Mouse (Mus musculus) liver (tissue): ENCODE data around the gene Tmem235.
"Not testable (repeated sequence)": the region's sequence is repeated elsewhere in the genome, so short reads cannot be mapped to it uniquely, and the experiment has no call there.

Experiments used
- DNase-seq: peaks from one replicate; pipeline ENCODE4 v3.0.0-alpha.2; 2020; ENCODE audit warnings: mixed read lengths

The Tmem235 gene

GRCm38 (mm10) chr11:117833509-117833908 lies 27.0 kb upstream of the Tmem235 start:
- DNase-seq, result not testable (repeated sequence)

- no peak for DNase-seq
These were observed 26.5 kb upstream of the Tmem235 start for GRCm38 (mm10) chr11:117834086-117834485.

GRCm38 (mm10) chr11:117836306-117836705 lies 24.2 kb upstream of the Tmem235 start:
- peak; percentile 80 for DNase-seq

GRCm38 (mm10) chr11:117838572-117838971 lies 22.0 kb upstream of the Tmem235 start:
- DNase-seq, result peak; percentile 90

- DNase-seq, result no peak
These were observed 21.5 kb upstream of the Tmem235 start for GRCm38 (mm10) chr11:117839021-117839420.

GRCm38 (mm10) chr11:117840910-117841309 lies 19.6 kb upstream of the Tmem235 start:
- DNase-seq, result no peak

GRCm38 (mm10) chr11:117843434-117843833 lies 17.1 kb upstream of the Tmem235 start:
- no peak for DNase-seq

- no peak for DNase-seq
These were observed 15.6 kb upstream of the Tmem235 start for GRCm38 (mm10) chr11:117844997-117845396.

GRCm38 (mm10) chr11:117845651-117846050 lies 14.9 kb upstream of the Tmem235 start:
- no peak for DNase-seq

GRCm38 (mm10) chr11:117846640-117847039 lies 13.9 kb upstream of the Tmem235 start:
- DNase-seq, result no peak

GRCm38 (mm10) chr11:117847593-117848215 lies 12.8 kb upstream of the Tmem235 start:
- no peak for DNase-seq

GRCm38 (mm10) chr11:117848271-117848984 lies 12.1 kb upstream of the Tmem235 start:
- DNase-seq, result peak; percentile 39

- DNase-seq, result peak; percentile 98
These were observed 11.4 kb upstream of the Tmem235 start, which contains the start of gene Birc5 for GRCm38 (mm10) chr11:117848985-117849671. Gene Birc5 (plus strand): TSS chr11:117849251.

- DNase-seq, result no peak
These were observed 7.7 kb upstream of the Tmem235 start for GRCm38 (mm10) chr11:117852875-117853274.

GRCm38 (mm10) chr11:117854241-117854640 lies 6.3 kb upstream of the Tmem235 start:
- DNase-seq, result no peak

GRCm38 (mm10) chr11:117855360-117855759 lies 5.2 kb upstream of the Tmem235 start:
- DNase-seq, result no peak

GRCm38 (mm10) chr11:117855975-117856374 lies 4.6 kb upstream of the Tmem235 start:
- DNase-seq, result no peak

- no peak for DNase-seq
These were observed 3.1 kb upstream of the Tmem235 start for GRCm38 (mm10) chr11:117857462-117857861.

GRCm38 (mm10) chr11:117858392-117858791 lies 2.2 kb upstream of the Tmem235 start:
- no peak for DNase-seq

- no peak for DNase-seq
These were observed 2.8 kb downstream of the Tmem235 start for GRCm38 (mm10) chr11:117863174-117863856.

- DNase-seq, result no peak
These were observed 4.3 kb downstream of the Tmem235 start for GRCm38 (mm10) chr11:117864805-117865204.

- DNase-seq, result no peak
These were observed 5.4 kb downstream of the Tmem235 start for GRCm38 (mm10) chr11:117865988-117866387.
